Mouse (Mus musculus) liver, adult (tissue): ENCODE measurements at regions not wholly inside any gene's neighbourhood (a gene's known extent, or its start where the extent isn't known, plus 50 kb on each side); places are given as distances from the start of the nearest gene placed in this dataset.

Experiments used
- GATA4 ChIP-seq: IDR thresholded peaks from 2 replicates; pipeline ENCODE4 v1.6.1; 2014; ENCODE audit warnings: mild to moderate bottlenecking, low read length; ENCODE audit not compliant: insufficient replicate concordance

DNA sequence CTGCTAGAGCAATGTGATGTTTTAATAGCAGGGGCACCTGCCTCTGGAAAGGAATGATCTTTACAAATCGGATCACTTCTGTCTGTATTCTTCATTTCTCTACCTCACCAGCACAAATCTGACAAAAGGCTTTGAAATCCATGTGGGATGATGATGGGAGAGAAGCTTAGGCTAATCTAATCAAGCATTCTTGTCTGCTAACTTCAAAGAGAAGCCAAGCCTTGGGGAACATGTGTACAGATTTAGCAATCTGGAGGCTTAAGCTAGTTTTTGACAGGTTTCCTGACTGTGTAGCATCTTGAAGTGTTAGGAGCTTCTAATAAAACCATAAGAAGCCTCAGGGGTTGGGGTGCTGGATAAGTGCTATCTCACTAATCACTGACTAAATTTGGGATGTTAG, 277.6 kb upstream of the Marcks start:
- TF ChIP-seq GATA4 = no peak

DNA sequence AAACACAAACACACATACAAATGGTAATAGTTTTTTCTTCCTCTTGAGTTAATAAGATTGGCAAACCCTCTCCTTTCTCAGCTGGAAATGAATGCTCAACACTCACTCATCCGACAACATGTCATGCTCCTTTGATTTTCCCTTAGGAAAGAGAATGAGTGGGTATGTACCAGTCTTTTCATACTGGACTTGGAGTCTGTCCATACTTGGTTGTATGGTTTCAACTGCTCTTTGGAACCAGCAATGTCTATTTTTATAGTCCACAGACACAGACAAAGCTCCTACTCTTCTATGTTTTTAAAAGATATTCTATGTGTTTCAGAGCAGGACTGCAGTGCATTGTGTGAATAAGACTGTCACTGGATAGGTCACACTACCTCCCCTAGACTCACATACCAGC, 273.7 kb upstream of the Marcks start:
- TF ChIP-seq GATA4 = no peak

DNA sequence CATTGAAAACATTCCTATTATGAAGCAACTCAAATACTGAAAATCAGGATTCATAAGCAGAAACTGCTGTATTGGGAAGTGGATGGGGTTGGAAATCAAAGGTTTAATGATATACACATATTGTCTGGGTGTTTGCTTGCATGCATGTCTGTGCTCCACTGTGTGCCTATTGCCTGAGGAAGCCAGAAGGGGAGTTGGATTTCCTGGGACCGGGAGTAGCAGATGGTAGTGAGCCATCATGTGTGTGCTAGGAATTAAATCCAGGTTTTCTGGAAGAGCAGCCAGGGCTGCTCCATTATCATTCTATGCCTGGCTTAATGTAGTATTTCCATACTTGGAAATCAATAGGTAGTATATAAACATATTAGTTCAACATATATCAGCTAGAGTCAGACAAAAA, 271.0 kb upstream of the Marcks start:
- no peak for TF ChIP-seq GATA4

DNA sequence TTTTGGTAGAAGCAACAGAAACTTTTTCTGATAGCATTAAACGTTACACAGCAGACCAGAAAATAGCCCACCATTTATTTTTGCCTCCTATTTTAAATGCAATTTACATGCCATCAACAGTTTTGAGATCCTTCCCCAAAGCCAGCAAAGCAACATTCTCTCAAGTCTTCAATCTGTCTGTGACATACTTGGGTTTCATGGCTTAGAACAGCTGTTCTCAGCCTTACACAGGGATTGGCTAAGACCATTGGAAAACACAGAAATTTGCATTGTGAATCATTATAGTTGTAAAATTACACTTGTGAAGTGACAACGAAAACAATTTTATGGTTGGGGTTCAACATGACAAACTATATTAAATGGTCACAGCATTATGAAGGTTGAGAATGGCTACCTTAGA, 268.8 kb upstream of the Marcks start:
- TF ChIP-seq GATA4 = no peak

DNA sequence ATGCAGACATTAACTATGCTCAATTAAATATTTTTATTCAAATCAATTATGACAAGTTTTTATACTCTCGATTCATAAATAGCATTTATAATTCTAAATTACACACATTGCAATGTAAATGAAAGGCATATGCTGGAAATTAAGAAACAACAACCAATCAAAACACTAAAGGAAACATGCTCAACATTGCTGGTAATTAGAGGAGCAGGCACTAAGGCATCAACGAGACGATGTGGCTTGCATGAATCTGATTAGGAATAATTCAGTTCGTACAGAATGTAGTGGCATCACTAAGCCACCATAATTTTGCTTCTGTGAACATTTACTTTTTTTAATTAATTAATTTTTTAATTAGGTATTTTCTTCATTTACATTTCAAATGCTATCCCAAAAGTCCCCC, 266.2 kb upstream of the Marcks start:
- TF ChIP-seq GATA4 = no peak

DNA sequence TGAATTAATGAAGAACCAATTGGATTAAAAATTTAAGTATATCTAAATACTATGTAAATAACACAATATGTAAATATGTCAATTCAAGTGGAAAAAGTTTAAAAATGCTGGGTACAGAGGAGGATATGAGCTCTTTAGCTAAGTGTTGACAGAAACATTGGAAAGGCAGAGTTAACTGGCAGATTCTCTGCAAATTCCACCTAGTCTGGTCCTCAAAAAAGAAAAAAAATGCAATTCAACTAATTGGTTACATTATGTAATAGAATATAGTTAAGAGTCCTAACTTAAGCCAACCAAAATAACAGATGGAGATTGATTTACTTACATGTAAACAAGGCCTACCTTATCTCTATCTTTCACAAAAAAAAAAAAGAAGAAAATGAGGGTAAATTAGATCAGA, 265.7 kb upstream of the Marcks start:
- no peak for TF ChIP-seq GATA4

DNA sequence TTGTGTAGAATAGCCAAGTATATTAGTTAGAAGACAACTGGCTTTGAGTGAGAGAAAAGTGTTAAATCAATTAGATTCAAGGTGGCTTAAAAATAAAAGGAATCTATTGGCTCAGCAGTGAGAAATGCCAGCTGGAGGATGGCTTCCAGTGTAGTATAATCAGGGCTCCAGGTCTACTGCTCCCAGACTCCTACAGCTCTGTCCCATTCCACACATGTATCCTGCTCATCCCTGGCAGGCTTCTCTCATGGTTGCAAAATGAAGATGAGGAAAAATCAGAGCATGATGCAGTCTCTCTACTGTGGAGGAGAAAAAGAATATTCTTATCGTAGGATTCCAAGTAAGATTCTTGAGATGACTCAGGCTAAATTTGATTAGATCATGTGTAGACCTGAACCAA, 263.7 kb upstream of the Marcks start:
- TF ChIP-seq GATA4 = no peak

DNA sequence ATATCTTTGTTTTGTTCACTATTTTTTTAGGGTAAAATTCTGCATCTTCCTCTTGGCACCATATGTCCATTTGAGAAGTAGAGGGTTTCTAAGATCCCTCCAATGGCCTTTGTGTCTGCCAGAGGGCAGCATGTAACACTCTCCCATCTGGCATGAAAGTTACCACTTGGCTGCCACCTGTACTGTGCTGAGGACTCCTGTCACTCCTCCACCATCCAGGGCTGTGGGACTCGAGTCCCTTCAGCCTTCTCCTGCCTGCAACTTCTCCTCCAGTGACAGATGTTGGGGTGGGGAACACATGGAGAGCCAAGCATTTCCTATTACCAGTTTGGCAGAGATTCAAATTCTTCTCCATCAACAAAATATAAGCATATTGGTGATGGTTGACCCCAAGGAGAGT, 262.3 kb upstream of the Marcks start:
- no peak for TF ChIP-seq GATA4

DNA sequence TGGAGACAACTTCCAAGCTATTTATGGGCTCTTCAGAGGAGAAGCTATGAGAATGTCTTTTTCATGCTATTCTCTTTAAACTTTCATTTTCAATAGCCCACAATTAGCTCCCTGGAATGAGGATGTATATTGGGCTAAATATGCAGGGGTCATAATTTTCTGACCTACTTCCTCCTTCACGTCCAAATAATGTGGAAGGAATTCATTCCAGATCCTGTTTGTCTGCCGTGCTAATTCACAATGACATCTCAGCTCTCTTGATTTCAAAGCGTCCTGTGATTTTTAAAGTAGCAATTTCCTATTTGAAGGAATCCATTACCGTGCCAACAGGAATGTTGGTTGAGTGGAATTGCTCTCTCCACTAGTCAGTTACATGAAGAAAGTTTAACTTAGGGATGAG, 261.7 kb upstream of the Marcks start:
- peak; percentile 5; the same call in 1 of the 2 replicates for TF ChIP-seq GATA4

DNA sequence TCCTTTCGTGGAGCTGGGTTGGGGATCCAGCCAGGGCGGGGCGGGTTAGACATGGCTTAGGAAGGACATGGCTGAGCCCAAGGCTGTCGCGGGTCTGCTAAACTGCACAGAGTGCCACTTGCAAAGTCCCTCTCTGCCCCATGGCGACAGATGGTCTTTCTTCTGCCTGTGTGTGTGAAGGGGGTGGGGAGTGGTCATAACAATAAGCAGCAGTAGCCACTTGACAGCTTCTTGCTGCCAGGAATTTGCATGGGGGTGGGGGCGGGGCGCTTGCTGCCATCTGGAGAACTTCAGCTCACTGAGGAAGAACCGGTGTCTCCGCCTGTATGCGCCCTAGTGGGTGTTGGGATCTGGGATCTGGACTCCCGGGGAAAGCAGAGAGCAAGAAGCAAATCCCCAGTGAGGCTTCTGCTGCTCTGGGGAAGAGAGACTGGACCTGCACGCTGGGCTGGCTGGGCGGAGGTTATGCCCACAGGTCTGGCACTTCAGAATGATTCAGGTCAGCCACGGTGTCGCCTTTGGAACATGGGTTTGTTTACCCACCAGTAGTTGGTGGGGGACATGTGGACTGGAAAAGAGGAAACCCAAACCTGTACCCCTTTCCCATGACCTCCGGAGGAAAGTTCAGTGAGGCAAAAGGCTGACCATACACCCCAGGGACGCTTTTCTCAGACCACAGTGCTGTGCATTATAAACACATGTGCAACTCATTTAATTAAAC, 258.7 kb upstream of the Marcks start:
- no peak for TF ChIP-seq GATA4

DNA sequence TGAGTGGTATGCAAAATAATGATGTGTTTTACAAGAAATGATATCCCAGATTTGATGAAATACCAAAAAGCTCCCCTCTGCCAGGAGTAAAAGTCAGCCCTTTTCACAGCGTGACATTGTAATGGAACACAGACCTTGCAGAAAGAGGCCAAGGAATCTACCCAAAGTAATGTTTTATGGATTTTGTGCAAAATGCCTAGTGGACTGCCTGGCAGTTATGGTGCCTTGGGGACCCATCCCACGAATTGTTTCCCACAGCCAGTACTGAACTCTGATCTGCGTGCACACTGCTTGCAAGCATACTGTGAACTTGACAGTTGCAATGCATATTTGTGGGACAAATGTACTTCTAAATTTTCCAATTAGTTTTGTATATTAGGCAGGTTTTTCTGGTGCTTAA, 251.3 kb upstream of the Marcks start:
- no peak for TF ChIP-seq GATA4

DNA sequence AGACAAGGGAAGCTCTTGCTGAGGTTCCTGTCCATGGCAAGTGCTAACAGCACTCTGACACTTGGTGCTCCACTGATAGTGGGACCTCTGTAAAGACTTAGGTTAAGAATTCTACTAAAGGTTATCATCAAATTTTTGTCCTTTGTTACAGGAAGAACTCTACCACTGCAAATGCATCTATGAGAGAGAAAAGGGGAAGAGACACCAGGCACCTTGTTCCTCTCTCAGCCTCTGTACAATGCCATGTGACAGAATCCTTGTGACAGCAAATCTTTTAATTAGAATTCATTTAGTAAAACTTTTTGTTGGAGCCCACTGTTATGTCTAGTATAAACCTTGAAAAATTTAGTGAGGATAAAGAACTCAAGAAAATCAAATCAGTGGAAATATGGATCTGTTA, 247.5 kb upstream of the Marcks start:
- no peak for TF ChIP-seq GATA4

DNA sequence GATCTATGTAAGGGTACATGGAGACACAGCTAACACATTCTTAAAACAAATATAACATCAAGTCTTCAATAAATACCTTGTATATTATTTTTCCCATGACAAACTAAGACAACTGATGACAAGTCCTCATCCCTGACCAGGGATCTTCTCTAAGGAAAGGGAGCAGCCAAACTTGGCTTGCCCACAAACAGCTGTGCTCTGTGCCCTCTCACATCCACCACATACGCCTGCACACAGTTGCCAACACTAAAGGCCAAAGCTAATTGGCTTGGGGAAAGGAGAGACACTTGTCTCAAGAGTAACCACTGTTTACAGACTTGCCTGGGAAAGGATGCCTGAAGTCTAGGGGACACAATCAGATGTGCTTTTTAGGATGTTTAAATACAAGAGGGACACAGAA, 241.3 kb upstream of the Marcks start:
- no peak for TF ChIP-seq GATA4

DNA sequence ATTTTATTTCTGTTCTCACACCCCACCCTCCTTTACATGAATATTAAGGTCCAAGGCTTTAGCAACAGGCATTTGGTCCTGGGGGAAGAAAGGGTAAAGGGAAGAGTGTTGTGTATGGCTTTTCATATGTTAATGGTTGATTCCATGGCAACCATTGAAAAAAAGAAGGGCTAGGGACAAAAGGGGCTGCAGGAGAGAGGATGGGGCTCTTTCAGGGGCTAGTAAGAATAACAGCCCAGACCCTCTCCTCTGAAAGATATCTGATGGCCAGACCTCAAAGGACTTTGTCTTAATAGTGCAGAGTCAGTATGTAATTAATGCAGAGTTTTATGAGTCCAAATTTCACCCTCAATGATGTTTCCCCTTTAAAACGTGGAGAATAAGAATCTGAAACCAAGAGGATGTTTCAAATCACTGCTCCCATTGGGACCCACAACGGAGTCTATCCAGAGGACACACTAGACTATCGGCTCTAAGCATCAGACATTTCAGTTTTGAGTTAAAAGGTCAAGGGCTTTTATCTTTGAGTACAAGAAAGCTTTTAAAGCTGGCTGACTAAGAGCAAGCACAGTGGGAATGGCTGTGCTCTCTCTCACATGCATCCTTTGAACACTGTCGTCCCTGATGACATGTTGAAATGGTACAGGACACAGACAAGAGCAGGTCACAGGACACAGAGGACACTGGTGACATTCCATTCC, 239.4 kb upstream of the Marcks start:
- no peak for TF ChIP-seq GATA4

DNA sequence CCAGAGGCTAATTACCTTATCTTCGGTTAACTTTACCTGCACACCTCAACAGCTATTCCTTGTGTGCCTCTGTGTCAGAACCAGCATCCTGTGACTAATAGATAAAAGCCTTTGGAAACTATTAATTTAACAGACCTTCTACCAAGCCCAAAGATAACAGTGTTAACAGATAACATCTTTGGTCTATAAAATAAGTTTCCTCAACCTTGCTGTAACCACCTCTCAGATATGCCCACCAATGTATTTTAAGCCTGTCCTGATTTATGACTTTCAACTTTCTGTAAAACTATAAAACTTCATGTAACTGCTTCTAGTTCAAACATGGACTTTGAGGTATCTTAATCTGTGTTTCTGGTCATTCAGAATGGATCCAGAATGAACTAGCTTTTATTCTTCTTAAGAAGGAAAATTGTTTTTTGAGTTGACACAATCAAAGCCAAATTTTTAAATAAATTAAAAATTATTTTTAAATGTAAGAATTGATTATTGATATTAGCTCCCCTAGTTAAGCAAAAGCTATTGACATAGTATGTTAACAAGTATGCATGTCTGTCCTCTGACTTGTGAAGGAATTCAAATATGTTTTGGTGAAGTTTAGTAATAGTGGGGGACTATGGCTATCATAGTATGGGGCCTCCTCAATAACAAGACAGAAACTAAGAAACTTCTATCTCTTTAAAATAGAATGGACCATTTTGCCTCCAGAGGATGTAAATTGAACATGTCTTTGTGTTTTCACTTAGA, 238.7 kb upstream of the Marcks start:
- no peak for TF ChIP-seq GATA4

DNA sequence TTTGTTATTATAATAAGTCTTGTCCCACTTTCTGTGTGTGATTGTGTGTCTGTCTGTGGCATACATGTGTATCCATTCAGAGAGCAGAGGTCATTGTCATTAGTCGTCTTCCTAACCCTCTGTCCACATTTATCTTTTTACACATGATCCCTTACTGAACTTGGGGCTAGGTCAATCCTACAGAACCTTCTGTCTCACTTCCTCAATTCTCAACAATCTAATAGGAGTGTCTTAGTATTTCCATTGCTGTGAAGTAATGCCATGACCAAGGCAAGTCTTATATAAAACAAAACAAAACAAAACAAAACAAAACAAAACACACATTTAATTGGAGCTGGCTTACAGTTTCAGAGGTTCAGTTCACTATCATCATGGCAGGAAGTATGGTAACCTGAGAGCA, 237.5 kb upstream of the Marcks start:
- TF ChIP-seq GATA4 = no peak
